Mouse (Mus musculus): Measurements from ENCODE around the gene Vmn1r3.
"Not testable (repeated sequence)": the region's sequence is repeated elsewhere in the genome, so short reads cannot be mapped to it uniquely, and the experiment has no call there.

DNA sequence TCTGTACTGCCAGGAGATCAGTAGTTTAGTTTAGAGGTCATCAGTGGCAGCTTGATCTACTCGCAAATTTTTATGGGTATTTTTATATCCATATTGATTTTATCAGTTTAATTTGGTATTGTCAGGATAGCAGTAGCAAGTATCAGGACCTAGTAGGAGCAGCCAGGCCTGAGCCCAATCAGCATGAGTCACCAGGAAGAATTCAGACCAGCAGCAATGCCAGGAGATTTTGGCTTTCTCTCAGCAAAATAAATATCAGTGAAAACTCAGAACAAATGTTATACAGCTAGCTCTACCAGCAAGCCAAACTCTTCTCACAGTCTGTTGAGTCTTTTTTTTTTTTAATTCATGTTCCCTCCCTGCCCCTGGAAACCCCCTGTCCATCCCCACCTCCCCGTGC is 31.8 kb downstream of the Vmn1r3 start:
- TF ChIP-seq POLR2AphosphoS5 (IDR thresholded peaks at IDR 0.05; ENCODE audit: insufficient replicate concordance, low read depth, low read length); CTCF (IDR thresholded peaks at IDR 0.05; ENCODE audit: low read depth, low read length); TAL1 (conservative IDR thresholded peaks at IDR 0.05; ENCODE audit: low read depth, low read length): not testable (repeated sequence)

Measured in G1E (cell line).